Mouse (Mus musculus): ENCODE measurements around the gene Cst3. TPM values are rescaled to one million over a fixed set of nuclear protein-coding genes. Genes with fewer than 3 reads are reported as not detected.
A peak's percentile ranks its signal among the peaks of the same experiment; 100 is the strongest.

Cst3 gene
- total RNA-seq, 2 experiments from 2014 or later = 423 to 496 TPM

- ATAC-seq (replicated peaks; ENCODE audit: poor library complexity) = no peak
These were observed 18.0 kb downstream of the Cst3 start for GRCm38 (mm10) chr2:148857506-148857905.

GRCm38 (mm10) chr2:148856630-148857400, 18.7 kb downstream of the Cst3 start:
- ATAC-seq (replicated peaks; ENCODE audit: poor library complexity) = peak; percentile 95

GRCm38 (mm10) chr2:148851116-148851906, 24.2 kb downstream of the Cst3 start:
- peak; percentile 94 for ATAC-seq (replicated peaks; ENCODE audit: poor library complexity)

GRCm38 (mm10) chr2:148839224-148839623, 36.3 kb downstream of the Cst3 start:
- ATAC-seq (replicated peaks; ENCODE audit: poor library complexity) = no peak

GRCm38 (mm10) chr2:148838075-148838777, 37.3 kb downstream of the Cst3 start:
- no peak for ATAC-seq (replicated peaks; ENCODE audit: poor library complexity)

- no peak for ATAC-seq (replicated peaks; ENCODE audit: poor library complexity)
These were observed 40.6 kb downstream of the Cst3 start, which contains the start of gene Cst9 for GRCm38 (mm10) chr2:148834912-148835311. Cst9 (plus strand) TSS chr2:148835147.

GRCm38 (mm10) chr2:148825986-148826385, 49.5 kb downstream of the Cst3 start:
- no peak for ATAC-seq (replicated peaks; ENCODE audit: poor library complexity)

Other genes with a start within 250 kb of the Cst3 start
- 109 and 113 TPM in 2 replicates for gene Nxt1, start 203.1 kb downstream of the Cst3 start, total RNA-seq (2015)
- gene Nxt1, start 203.1 kb downstream of the Cst3 start, total RNA-seq (2017) = 48.6 and 50.6 TPM in 2 replicates
- 15.4 and 16.1 TPM in 2 replicates for gene Gzf1, start 194.7 kb downstream of the Cst3 start, total RNA-seq (2015)
- gene Gzf1, start 194.7 kb downstream of the Cst3 start, total RNA-seq (2017) = 18.7 and 20.9 TPM in 2 replicates
- gene Napb, start 143.2 kb downstream of the Cst3 start, total RNA-seq (2015) = 0.64 and 0.81 TPM in 2 replicates
- gene Napb, start 143.2 kb downstream of the Cst3 start, total RNA-seq (2017) = 0.37 and 0.84 TPM in 2 replicates
- gene Cstl1, start 125.3 kb downstream of the Cst3 start, total RNA-seq (2015) = not detected in 2 replicates
- not detected in 2 replicates for gene Cstl1, start 125.3 kb downstream of the Cst3 start, total RNA-seq (2017)
- gene Cst11, start 104.2 kb downstream of the Cst3 start, total RNA-seq (2015) = not detected in 2 replicates
- gene Cst11, start 104.2 kb downstream of the Cst3 start, total RNA-seq (2017) = not detected in 2 replicates
- not detected in 2 replicates for gene 8030411F24Rik, start 93.7 kb downstream of the Cst3 start, total RNA-seq (2015)
- not detected in 2 replicates for gene 8030411F24Rik, start 93.7 kb downstream of the Cst3 start, total RNA-seq (2017)
- gene Cst12, start 86.3 kb downstream of the Cst3 start, total RNA-seq (2015) = not detected in 2 replicates
- gene Cst12, start 86.3 kb downstream of the Cst3 start, total RNA-seq (2017) = not detected in 2 replicates
- gene Cst8, start 76.9 kb downstream of the Cst3 start, total RNA-seq (2015) = not detected in 2 replicates
- not detected in 2 replicates for gene Cst8, start 76.9 kb downstream of the Cst3 start, total RNA-seq (2017)
- gene Cst13, start 55.6 kb downstream of the Cst3 start, total RNA-seq (2015) = not detected in 2 replicates
- gene Cst13, start 55.6 kb downstream of the Cst3 start, total RNA-seq (2017) = not detected in 2 replicates
- gene Cst9, start 40.5 kb downstream of the Cst3 start, total RNA-seq (2015) = not detected in 2 replicates
- gene Cst9, start 40.5 kb downstream of the Cst3 start, total RNA-seq (2017) = not detected in 2 replicates
- gene 9230104L09Rik, start 10.7 kb downstream of the Cst3 start, total RNA-seq (2015) = not detected in 2 replicates
- not detected in 2 replicates for gene 9230104L09Rik, start 10.7 kb downstream of the Cst3 start, total RNA-seq (2017)
- not detected in 2 replicates for gene Gm1330, start 127.6 kb upstream of the Cst3 start, total RNA-seq (2015)
- gene Gm1330, start 127.6 kb upstream of the Cst3 start, total RNA-seq (2017) = not detected in 2 replicates
- not detected in 2 replicates for gene Gm10750, start 141.5 kb upstream of the Cst3 start, total RNA-seq (2015)
- gene Gm10750, start 141.5 kb upstream of the Cst3 start, total RNA-seq (2017) = not detected in 2 replicates